Mouse (Mus musculus) T-cell, adult 2 months (primary cell): ENCODE measurements around the gene Cdc42se2.

Experiments used
- DNase-seq: peaks from one replicate; pipeline ENCODE4 v3.0.0; 2022; ENCODE audit warnings: low spot score

Gene Cdc42se2

DNA sequence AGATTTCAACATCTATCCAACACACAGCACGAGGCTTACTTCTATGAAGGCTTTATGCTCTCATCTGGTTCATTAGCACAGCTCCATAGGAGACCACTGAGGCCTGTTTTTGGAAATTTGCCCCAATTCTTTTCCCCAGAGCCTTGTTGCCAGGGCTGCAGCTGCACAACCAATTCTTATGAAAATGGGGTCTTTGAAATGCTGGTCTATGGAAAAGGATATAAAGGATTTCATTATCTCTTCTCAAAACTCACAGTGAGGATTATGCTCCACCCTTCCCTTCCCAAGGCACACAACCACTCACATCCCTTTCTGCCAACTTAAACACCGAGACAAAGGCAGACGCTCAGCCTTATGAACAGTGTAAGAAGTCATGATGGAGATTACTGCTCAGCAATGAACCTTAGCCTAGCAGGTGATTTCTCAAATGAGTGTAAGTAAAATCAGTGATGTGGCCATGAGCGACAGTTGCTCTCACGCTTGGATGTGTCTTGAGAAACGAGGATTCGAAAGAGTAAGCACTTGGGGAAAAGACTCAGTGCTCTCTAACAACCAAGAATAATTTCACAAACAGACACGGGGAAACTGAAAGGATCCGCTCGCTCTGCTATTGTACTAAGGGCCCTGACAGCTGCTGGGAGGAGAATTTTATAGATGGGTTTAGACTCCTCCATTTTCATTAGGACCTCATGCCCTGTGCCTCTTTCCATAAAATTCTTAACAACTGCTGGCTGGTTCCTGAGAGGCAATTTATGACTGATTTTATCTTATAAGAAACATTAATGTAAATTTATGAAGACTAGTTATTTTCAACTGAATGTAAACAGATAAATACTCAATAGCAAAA, 33.0 kb downstream of the Cdc42se2 start:
- DNase-seq = no peak

GRCm38 (mm10) chr11:54751502-54751901, 36.0 kb downstream of the Cdc42se2 start:
- no peak for DNase-seq

GRCm38 (mm10) chr11:54748891-54749290, 38.6 kb downstream of the Cdc42se2 start:
- no peak for DNase-seq

- DNase-seq = no peak
These were observed 43.2 kb downstream of the Cdc42se2 start for GRCm38 (mm10) chr11:54744231-54744630.

GRCm38 (mm10) chr11:54741330-54741729, 46.1 kb downstream of the Cdc42se2 start:
- peak; percentile 42 for DNase-seq

GRCm38 (mm10) chr11:54739012-54739750, 48.3 kb downstream of the Cdc42se2 start:
- no peak for DNase-seq

DNA sequence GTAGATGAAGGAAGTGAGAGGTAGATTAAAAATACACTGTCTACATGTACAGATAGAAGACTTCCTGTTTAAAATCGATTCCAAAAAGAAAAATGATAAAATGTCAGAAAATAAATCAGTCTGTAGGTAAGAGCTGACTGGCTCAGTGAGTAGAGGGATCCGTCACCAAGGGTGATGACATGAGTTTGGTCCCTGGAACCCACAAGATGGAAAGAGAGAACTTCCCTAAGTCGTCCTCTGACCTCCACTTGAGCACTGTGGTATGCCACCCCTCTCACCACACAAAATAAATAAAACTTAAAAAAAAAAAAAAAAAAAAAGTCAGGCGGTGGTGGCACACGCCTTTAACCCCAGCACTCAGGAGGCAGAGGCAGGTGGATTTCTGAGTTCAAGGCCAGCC, 50.6 kb downstream of the Cdc42se2 start:
- no peak for DNase-seq

GRCm38 (mm10) chr11:54735114-54735513, 52.4 kb downstream of the Cdc42se2 start:
- DNase-seq = no peak

- no peak for DNase-seq
These were observed 53.9 kb downstream of the Cdc42se2 start for GRCm38 (mm10) chr11:54733546-54733945.

DNA sequence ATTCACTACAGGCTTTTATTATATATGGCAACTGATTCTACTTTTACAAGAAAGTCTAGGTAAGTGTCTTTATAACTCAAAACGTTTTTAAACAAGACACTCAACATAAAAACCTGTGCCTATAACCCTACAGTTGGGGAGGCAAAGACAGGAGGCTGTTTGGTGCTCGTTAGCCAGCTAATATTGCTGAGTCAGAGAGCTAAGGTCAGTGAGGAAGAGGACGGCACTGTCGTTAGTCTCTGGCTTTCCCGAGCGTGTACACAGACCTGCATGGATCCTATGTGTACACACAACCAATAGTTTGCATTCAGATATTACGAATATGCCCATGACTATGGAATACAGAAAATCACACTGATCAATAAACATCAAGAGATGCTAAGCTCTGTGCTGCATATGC, 56.1 kb downstream of the Cdc42se2 start:
- DNase-seq = no peak

DNA sequence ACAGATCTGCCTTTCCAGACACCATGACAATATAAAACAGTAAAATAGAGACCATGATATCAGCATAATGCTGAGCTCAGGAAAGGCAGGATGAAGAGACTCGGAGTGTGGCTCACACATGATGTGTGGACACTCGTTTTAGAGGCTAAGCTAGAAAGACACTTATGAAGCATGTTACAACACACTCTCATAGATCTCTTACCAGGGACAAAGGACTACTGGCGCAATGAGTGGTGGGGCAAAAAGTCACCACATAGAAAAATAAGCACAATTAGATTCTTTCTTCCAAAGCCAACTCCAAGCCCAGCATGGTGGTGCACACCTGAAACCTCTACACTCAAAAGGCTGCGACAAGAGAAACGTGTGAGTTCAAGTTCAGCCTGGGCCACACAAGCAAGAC, 56.5 kb downstream of the Cdc42se2 start:
- no peak for DNase-seq

- DNase-seq = no peak
These were observed 58.2 kb downstream of the Cdc42se2 start for GRCm38 (mm10) chr11:54729311-54729710.

DNA sequence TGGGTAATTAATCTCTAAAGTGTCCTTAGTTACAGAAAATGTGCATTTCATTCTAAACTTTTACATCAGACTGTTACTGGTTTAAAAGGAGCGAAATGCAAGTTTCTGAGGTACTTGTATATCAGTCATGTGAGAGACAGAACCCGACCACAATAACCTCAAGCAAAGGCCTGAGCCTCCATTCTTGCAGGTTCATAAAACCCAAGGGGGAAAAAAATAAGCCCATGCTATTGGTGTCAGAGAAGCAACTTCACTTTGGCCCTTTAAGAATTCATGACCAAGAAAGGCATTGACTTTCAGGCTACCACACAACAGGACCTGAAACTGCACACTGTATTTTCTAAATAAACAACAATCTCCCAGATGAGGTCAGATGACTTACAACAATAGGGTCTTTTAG, 59.1 kb downstream of the Cdc42se2 start:
- DNase-seq = peak; percentile 71

- peak; percentile 83 for DNase-seq
These were observed 60.1 kb downstream of the Cdc42se2 start for GRCm38 (mm10) chr11:54727327-54727901.

- peak; percentile 31 for DNase-seq
These were observed 60.9 kb downstream of the Cdc42se2 start for GRCm38 (mm10) chr11:54726571-54727062.

DNA sequence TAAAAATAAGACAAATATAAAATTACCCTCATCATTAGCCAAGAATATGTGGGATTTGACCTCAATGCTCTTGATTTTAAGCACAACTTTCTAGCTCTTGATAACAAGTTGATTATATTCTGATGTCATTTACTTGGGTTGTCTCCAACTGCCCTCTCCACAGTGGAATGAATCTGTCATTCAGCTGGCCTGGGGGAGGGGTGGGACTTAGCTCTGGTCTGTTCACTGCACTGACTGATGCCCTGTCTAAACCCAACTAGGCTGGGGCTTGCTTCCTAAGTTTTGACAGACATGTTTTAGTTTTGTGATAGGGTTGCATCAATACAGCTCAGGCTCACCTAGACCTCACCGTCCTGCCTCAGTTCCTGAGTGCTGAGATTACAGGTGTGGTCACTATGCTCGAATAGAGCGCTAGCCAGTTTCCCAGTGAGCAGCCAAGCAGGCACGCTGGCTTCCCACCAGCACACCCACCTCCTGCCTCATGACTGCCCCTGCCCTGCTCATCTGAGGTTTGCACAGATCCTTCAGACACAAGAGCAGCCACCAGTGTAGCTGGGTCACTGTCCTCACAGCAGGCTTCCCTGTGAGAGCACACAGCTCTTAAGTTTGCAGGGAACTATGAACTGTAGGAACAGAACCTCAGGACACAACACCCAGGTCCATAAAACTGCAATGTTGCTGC, 63.0 kb downstream of the Cdc42se2 start:
- no peak for DNase-seq

DNA sequence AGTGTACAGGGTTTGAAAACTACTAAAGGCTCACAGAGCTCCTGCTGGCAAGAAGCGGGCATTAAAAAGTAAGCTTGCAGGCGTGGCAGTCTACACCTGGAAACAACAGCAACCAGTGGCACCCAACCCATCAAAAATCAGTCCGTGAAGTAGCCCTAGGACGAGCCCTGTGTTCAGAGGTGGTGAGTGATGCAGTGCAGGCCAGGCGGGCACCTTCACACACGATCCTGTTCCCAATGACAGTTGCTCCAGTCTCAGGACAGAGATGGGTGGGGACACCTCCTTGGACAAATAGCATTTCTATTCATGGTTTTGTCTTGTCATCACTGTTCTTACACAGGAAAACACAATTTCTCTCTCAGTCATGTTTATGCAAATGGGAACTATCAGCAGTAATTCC, 65.4 kb downstream of the Cdc42se2 start:
- DNase-seq = no peak

DNA sequence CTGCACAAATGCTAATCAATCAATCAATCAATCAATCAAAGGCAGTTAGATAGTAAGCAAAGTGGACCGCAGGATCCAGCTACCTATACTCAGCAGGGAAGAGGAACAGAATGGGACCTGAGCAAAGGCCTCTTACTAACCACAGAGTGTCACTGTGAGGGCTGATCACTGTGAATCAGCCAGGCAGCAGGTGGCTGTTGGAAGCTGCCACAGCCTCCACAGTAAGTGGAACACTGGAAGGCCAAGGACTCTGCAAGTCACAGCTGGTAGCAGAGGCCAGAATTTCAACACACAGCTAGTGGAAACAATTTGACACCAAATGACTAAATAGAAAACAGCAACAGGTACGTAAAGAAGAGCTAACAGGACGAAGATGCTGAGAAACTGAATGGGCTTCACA, 68.9 kb downstream of the Cdc42se2 start:
- DNase-seq = no peak

DNA sequence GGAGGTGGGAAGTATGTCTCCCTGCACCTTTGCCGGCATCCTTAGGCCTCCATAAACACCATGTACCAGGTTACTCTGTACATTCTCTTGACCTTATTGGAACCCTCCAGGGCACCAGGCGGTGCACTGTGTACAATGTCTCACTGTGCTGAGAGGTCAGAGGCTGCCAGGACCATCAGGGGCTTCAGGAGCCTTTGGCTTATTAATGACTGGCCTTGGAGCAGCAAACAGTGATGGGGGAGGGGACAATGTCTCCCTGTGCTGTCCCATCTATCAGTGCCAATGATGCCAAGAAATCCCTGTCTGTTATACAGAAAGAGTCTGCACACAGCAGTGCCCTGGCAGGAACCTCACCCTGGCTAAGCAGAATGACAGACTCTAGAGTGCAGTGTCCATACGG, 69.6 kb downstream of the Cdc42se2 start:
- no peak for DNase-seq

- DNase-seq = no peak
These were observed 74.6 kb downstream of the Cdc42se2 start for GRCm38 (mm10) chr11:54712849-54713248.

GRCm38 (mm10) chr11:54710512-54711293, 76.8 kb downstream of the Cdc42se2 start:
- DNase-seq = no peak
